Mouse (Mus musculus): ENCODE data around the gene Acadsb. TPM values are rescaled to one million over a fixed set of nuclear protein-coding genes. Genes with fewer than 3 reads are reported as not detected.
"Not testable (repeated sequence)": the region's sequence is repeated elsewhere in the genome, so short reads cannot be mapped to it uniquely, and the experiment has no call there.

Gene Acadsb
- total RNA-seq (2021) = 10 to 100 TPM; 81.1 to 84.4 TPM

GRCm38 (mm10) chr7:131410416-131411058, at the start of gene Acadsb, which contains the start of gene Ikzf5:
Gene Acadsb, plus strand, starts transcription at chr7:131410601.
Gene Ikzf5, minus strand, starts transcription at chr7:131410521.
- peak; percentile 99 to 100 for DNase-seq

DNA sequence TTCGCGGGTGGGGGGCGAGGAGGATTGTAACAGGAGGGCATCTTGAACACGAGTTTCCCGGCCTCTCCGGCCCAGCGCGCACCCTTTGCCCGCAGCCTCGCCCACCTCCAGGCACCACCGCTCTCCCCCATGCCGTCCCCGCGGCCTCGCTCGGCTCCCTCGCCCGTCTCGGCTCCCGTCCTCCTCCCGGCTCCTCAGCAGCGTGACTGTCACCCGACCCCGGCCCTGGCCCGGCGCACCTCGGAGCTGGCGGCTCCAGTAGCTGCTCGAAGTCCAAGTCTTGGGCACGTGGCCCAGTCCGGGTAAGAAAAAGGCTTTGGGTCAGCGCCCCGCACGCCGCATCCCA, 48.2 kb upstream of the Acadsb start:
- DNase-seq = no peak

GRCm38 (mm10) chr7:131362615-131363300, 47.6 kb upstream of the Acadsb start, which contains the start of gene 2310057M21Rik:
Gene 2310057M21Rik, minus strand, starts transcription at chr7:131362759.
- DNase-seq = peak; percentile 91 to 92

DNA sequence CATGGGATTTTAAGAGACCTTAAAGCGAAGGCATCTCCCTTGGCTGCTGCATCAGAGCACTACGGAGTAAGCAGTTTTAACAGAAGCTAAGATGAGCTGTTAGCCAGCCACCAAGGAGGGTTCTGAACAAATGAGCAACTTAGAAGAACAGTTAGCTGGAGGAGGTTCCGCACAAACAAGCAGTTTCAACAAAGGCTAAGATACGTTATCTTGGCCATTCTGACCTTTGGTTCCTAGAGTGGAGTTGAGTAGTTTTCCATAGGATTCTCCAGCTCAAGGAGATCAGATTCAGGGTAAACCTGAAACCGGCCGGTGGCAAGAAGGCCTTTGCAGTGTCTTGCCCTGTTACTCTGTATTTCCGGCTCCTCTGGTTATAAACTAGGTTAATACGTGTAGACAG, 46.3 kb upstream of the Acadsb start:
- DNase-seq = no peak

- DNase-seq = peak; percentile 88 to 90
These were observed 39.5 kb upstream of the Acadsb start, which contains the start of gene Pstk for GRCm38 (mm10) chr7:131370648-131371469. Gene Pstk, plus strand, starts transcription at chr7:131371141.

GRCm38 (mm10) chr7:131371470-131371860, 38.9 kb upstream of the Acadsb start:
- no peak for DNase-seq

DNA sequence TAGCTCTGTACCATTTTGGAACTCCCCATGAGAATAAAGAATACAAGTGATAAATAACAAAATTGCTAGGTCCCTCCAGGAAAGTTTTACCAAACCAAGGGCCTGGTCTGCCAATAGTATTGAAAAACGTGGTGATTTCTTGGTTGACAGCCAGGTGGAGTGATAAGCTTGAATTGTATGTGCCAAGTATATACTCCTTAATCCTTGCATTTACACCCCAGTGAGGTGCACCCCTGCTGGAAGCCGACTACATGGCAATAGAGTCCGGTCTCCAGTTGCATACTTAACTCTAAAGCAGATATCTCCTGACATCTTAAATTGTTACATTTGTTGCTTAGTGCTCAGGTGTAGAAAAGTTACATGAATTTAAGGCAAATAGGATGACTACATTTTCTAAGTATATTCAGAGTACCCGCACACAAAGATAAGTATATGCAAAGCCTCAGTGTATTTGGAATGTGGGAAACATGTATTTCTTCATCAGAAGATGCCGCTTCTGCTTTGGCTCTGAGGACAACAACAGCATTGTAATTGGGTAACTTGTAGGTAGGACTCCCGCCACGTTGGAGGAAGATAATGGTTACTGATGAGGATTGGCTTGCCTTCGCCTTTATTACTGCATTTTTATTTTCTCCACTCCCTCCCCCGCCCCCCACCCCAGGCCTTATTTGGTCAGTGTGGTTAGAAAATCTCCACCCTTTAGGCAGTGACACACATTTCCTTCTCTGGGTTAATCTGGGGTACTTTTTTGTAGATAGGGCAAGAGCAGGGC, 38.3 kb upstream of the Acadsb start:
- no peak for DNase-seq

DNA sequence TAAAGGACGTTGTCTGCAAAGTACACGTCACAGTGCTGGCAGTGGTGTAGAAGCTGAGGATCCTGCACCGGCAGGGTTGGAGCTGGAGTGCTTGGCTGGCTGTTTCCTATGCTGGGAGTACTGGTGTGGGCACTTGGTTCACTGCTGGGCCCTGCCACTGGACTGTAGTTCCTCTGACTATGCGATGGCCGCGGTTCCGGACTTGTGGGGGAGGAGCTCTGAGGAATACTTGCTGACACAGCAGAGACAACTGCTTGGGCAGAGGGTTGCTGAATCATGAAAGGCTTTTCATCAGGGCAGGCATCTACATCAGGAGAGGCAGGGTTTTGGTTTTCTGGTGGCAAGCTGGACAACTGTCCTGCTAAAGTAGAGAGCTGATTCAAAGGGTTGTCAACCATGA, 18.6 kb upstream of the Acadsb start:
- DNase-seq = not testable (repeated sequence)

- DNase-seq = peak in 1 of 2 experiments; percentile 19
These were observed 947 bp upstream of the Acadsb start for GRCm38 (mm10) chr7:131409321-131409987.

DNA sequence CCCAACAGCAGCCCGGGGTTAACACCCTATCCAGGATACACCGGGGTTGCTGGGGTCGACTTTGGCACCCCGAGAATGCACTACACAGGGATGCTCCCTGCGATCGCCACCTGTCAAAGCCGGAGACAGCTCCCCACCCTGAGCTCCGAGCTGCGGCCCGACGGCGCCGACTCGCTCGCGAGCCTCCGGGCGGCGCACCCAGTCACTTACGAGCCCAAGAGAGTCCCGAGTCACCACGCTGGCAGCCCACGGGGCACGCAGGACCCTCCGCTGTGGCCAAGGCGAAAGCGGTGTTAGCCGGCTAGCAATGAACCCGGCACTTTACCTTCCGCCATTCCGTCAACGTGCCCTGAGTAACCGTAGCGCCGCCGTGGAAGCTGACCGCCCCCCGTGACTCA, 414 bp upstream of the Acadsb start:
- DNase-seq = no peak

GRCm38 (mm10) chr7:131411221-131411940, 980 bp downstream of the Acadsb start:
- DNase-seq = no peak

- DNase-seq = no peak
These were observed 1.5 kb downstream of the Acadsb start for GRCm38 (mm10) chr7:131411941-131412270.

DNA sequence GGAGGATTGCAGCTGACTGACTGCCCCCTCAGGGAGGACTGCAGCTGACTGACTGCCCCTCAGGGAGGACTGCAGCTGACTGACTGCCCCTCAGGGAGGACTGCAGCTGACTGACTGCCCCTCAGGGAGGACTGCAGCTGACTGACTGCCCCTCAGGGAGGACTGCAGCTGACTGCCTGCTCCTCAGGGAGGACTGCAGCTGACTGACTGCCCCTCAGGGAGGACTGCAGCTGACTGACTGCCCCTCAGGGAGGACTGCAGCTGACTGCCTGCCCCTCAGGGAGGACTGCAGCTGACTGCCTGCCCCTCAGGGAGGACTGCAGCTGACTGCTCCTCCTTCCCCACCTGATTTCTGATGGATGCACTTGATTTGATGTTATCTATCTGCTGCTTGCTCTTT, 6.3 kb downstream of the Acadsb start:
- not testable (repeated sequence) for DNase-seq

DNA sequence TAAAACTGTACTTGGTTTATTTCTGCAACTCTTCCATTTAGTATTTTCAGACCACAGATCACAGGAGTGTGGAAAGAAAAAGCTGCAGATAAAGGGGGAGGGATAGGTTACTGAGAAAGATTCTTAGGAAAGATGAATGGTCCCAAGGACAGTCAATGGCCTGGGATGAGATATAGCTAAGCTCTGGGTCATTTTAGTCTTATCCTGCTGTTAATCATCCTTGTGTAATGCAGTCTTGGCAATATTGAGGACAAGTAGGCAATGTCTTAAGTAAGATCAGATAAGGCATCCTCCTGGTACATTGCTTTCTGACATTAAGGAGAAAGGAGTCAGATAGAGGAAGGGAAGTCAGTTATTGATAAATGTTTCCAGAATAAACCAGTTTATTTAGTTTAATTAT, 7.2 kb downstream of the Acadsb start:
- no peak for DNase-seq

DNA sequence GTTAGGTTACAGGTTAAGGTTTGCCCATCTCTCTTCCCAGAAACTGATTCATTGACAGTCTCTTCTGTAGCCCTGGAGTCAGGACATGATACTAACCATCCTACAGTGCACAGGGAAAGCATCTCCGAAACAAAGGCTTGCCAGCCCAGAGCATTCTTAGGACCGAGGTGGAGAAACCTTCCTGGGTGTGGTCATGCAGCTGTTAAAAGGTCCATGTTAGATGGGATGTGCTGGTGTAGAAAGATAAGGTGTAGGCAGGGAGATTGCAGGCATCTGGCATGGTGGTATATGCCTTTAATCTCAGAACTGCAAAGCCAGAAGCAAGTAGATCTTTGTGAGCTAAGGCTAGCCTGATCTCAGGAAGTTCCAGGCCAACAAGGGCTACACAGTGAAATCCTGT, 14.5 kb downstream of the Acadsb start:
- DNase-seq = no peak

GRCm38 (mm10) chr7:131427331-131427730, 16.9 kb downstream of the Acadsb start:
- no peak for DNase-seq

DNA sequence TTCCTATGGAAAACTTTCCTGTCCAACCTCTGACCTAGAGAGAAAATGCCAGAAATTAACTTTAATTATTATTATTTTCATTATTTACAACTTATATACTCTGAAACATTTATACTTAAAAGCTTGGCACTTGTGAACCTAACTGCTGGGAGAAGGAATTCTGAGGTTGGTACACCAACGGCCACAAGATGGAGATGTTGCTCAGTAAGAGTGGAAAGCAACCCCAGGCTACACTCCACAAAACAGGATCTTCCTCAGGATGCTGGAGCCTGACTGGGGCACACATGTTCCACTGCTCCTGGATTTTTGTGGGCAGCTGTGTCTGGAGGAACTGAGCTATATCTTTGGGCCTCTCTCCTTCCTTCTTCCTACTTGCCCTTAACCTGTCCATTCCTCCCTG, 21.8 kb downstream of the Acadsb start:
- peak in 1 of 2 experiments; percentile 44 for DNase-seq

DNA sequence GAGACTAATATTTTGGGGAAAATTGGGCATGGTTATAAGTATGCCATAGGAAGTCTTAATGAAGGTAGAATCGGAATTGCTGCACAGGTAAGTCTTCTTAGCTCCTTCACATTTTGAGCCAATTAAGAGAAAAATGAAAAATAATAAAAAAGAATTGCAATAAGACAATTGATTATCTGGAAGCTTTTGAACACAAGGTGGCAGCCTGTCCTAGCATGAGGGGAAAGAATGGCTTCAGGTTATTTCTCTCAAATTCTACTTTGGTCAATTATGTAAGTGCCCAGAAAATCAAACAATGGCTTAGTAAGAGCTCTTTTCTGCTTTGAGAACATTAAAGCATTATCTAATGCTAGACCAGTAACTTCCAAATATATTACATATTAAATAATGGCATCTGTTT, 23.9 kb downstream of the Acadsb start:
- no peak for DNase-seq

DNA sequence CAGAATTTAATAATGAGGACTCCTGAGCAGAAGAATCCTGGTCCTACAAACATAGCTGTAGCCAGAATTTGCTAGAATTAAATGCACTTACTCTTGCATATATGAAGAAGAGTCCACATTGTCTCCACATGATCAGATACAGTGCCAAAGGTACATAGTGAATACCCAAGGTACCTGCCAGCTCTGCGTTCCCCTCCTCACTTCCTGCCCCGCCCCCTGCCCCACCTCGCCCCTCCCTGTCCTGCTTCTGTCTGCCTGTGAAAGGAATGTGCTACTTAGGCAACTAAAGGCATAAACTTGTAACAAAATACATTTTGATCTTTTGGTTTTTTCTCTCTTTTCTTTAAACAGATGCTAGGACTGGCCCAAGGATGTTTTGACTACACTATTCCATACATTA, 26.6 kb downstream of the Acadsb start:
- DNase-seq = no peak

GRCm38 (mm10) chr7:131456714-131457113, 46.3 kb downstream of the Acadsb start:
- no peak for DNase-seq

GRCm38 (mm10) chr7:131465117-131465601, 54.8 kb downstream of the Acadsb start:
- DNase-seq = no peak

Data from layer of hippocampus, postnatal 36 days (tissue).